Mouse (Mus musculus) hematopoietic multipotent progenitor cell, adult 10-12 weeks (in vitro differentiated cells): ENCODE data around the gene Gm29423. TPM values are rescaled to one million over a fixed set of nuclear protein-coding genes. Genes with fewer than 3 reads are reported as not detected.

ENCODE experiments used
- polyA plus RNA-seq: library from polyadenylated mRNA; stranded (reverse); fragments of >175 nt; gene quantifications from 2 replicates; pipeline ENCODE4 v1.2.3, GENCODE M21; 2012; ENCODE audit warnings: low replicate concordance

Gm29423 gene
- polyA plus RNA-seq: not detected in 2 replicates

DNA sequence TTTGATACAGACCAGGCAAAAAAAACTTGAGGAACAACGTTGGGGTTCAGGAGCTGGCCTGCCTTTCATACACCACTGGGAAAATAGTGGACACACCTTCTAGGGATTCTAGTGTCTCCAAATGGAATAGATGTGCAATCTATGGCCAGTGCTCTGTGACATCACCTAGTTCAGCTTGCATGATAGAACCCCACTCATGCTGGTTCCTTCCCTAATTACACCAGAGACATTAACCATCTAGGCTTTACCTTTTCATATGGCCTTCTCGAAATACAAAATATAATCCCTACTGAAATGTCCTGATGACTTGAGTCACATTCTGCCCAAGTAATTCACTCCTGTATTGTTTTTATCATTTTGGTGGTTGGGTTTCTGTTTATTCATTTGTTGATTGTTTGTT, at the start of gene Gm29423, which contains the start of gene Gm29644:
Gene Gm29423 (minus strand): TSS at position 101 of the 400 bp plus-strand sequence.
Gene Gm29644 (minus strand): TSS at position 157 of the 400 bp plus-strand sequence.

DNA sequence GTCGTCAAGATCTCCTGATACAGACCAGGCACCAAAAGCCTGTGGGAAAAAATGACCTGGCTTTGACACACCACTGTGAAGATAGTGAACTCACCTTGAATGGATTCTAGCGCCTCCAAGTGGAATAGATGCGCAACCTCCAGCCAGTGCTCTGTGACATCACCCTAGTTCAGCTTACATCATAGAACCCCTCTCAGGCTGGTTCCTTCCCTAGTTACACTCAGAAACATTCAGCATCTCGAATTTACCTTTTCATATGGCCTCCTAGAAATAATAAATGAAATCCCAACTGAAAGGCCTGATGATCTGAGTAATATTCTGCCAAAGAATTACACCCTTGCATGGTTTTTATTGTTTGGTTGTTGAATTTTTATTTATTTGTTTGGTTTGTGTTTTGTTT, 29.5 kb downstream of the Gm29423 start, which contains the start of gene Gm21118:
Gene Gm21118 (minus strand): TSS at position 101 of the 400 bp plus-strand sequence.

Other genes with a start within 250 kb of the Gm29423 start
- gene Gm21118, start 29.6 kb downstream of the Gm29423 start, polyA plus RNA-seq: not detected in 2 replicates
- not detected in 2 replicates for gene Gm29644, start 56 bp upstream of the Gm29423 start, polyA plus RNA-seq
- not detected in 2 replicates for gene Gm20888, start 138.6 kb upstream of the Gm29423 start, polyA plus RNA-seq